10 mouse cellular contexts compared by ENCODE assay signal in the genomic region with DNA sequence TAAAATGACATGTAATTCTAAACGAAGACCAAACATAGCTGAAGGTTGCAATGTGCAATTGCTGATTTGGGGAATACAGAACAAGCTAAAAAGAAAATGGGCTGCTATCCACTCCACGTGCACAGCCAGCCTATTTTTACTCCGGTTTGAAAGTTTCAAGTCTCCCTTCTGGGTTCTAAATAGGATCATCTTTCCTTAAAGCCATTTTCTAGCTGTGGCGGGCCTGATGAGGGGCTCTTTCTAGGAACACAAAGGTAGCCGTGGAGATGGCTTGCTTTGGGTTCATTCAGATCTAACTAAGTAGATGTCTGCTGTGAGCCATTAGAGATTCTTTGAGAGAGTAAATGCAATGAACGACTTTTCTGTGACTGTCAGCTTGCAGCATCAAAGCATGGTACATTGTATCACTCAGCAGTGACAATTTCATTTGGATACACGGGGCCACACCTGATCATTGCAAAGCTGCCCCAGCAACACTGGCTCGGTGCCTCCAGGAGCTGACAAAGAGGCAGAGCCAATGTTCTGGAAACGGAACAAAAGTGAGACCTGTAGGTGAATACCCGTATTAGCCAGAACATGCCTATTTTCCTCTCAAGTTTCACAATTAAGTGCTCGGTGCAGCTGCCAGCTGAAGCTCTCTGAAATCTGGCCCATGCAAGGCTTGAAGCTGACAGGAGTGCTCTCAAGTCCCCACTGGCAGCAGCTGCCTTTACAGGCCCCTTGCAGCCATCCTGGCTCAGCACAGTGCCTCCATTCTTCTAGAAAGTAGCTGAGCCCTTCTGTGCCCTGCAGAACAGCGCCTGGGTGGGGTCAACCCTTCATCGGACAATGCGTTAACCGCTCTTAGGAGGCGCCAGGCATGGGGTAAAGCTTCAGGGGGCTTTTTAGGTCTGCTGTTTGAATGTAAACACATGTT.
DNase-seq lines count a peak whose midpoint lies in the region; ATAC-seq and TF ChIP-seq lines count a peak whose summit lies in the region.
"Had no signal": no experiment of that assay in that cellular context is flagged by ENCODE, and none has a peak within 500 bp of the region (broad histone marks: within the 10 kb centered on the region; RNA-seq: fewer than 3 reads in every experiment).

No protein-coding gene starts in this region.

- ATAC-seq in kidney, postnatal 0 days (replicated peaks; ENCODE audit: low FRiP score, low read depth), result no peak
- ATAC-seq in lung, embryonic 16.5 days (ENCODE audit: low read depth), result peak; percentile 81
- no peak for ATAC-seq in megakaryocyte-erythroid progenitor cell, adult 5-6 weeks (replicated peaks; ENCODE audit: low FRiP score, low TSS enrichment, poor library complexity, severe bottlenecking)
- no peak for ATAC-seq in granulocyte monocyte progenitor cell, adult 5-6 weeks (replicated peaks; ENCODE audit: poor library complexity, severe bottlenecking)

- DNase-seq in kidney, postnatal 0 days (ENCODE audit: low spot score), result peak; percentile 37
- no peak for DNase-seq in kidney, adult 8-10 months
- DNase-seq in forebrain, embryonic 10.5 days (ENCODE audit: extremely low spot score, low spot score), result peak; percentile 50
- peak; percentile 15 to 29 for DNase-seq in heart, postnatal 10 days
- DNase-seq in skeletal muscle tissue, adult 2 months (ENCODE audit: low read depth, low spot score), result peak; percentile 23

- no peak overlapping the region for H3K9ac ChIP-seq in kidney, postnatal 0 days (ENCODE audit: low read depth, low read length)
- peak overlapping the region; percentile 54; the same call in 1 of the 2 replicates for H3K9ac ChIP-seq in lung, embryonic 16.5 days (ENCODE audit: low read length)

- no peak for TF ChIP-seq CTCF in kidney, postnatal 0 days (IDR thresholded peaks at IDR 0.05; ENCODE audit: low read depth)

- intact Hi-C loops in heart, postnatal 10 days (cut with DNase I), result no loop called here

- peak overlapping the region; percentile 54; the same call in 1 of the 2 replicates for H3K27ac ChIP-seq in kidney, postnatal 0 days
- peak overlapping the region; percentile 68 for H3K27ac ChIP-seq in forebrain, embryonic 10.5 days
- peak overlapping the region; percentile 88 for H3K27ac ChIP-seq in lung, embryonic 16.5 days (ENCODE audit: low read length)

- 40% methylated on average over 16 of the region's 16 CpGs for WGBS in kidney, postnatal 0 days
- WGBS in forebrain, embryonic 10.5 days, result 18% methylated on average over 16 of the region's 16 CpGs
- 34% methylated on average over 16 of the region's 16 CpGs for WGBS in lung, embryonic 16.5 days

- H3K27me3 ChIP-seq in kidney, postnatal 0 days (ENCODE audit: insufficient read depth, low read length), result no peaks in the 10 kb centered on the region
- peaks cover 53% of the 10 kb centered on the region for H3K27me3 ChIP-seq in forebrain, embryonic 10.5 days (ENCODE audit: poor library complexity, severe bottlenecking)
- no peaks in the 10 kb centered on the region for H3K27me3 ChIP-seq in lung, embryonic 16.5 days (ENCODE audit: control insufficient read depth, insufficient read depth, low read depth, low read length)
- H3K27me3 ChIP-seq: CH12.LX had no signal

- H3K9me3 ChIP-seq in kidney, postnatal 0 days (replicated peaks; ENCODE audit: low read length), result no peaks in the 10 kb centered on the region
- no peaks in the 10 kb centered on the region for H3K9me3 ChIP-seq in forebrain, embryonic 10.5 days
- no peaks in the 10 kb centered on the region for H3K9me3 ChIP-seq in lung, embryonic 16.5 days (ENCODE audit: control insufficient read depth, low read length)

- no peaks in the 10 kb centered on the region for H3K4me1 ChIP-seq in kidney, postnatal 0 days (replicated peaks; ENCODE audit: insufficient read depth, low read length)
- H3K4me1 ChIP-seq in forebrain, embryonic 10.5 days, result peaks cover 23% of the 10 kb centered on the region
- H3K4me1 ChIP-seq in lung, embryonic 16.5 days (replicated peaks; ENCODE audit: control insufficient read depth, insufficient read depth, low read length), result peaks cover 18% of the 10 kb centered on the region

- H3K36me3 ChIP-seq in kidney, postnatal 0 days (ENCODE audit: insufficient read depth, low read length), result no peaks in the 10 kb centered on the region
- H3K36me3 ChIP-seq in forebrain, embryonic 10.5 days (replicated peaks), result no peaks in the 10 kb centered on the region
- H3K36me3 ChIP-seq in lung, embryonic 16.5 days (ENCODE audit: control insufficient read depth, insufficient read depth, low read length), result no peaks in the 10 kb centered on the region

- H3K4me3 ChIP-seq in kidney, postnatal 0 days (replicated peaks; ENCODE audit: low read depth, low read length), result no peak overlapping the region
- H3K4me3 ChIP-seq in forebrain, embryonic 10.5 days, result no peak overlapping the region
- no peak overlapping the region for H3K4me3 ChIP-seq in lung, embryonic 16.5 days (ENCODE audit: low read length)
- H3K4me3 ChIP-seq: myocyte had no signal

- H3K4me2 ChIP-seq in kidney, postnatal 0 days (ENCODE audit: low read length), result no peak overlapping the region
- H3K4me2 ChIP-seq in lung, embryonic 16.5 days (ENCODE audit: low read depth, low read length), result peak overlapping the region; percentile 14; the same call in 1 of the 2 replicates

Comparison
In these comparisons a context has a peak if more than half of its experiments do, and no peak if none do; other contexts are left out.
1. DNase-seq: peak in kidney, postnatal 0 days (single experiment), forebrain, embryonic 10.5 days (single experiment), heart, postnatal 10 days (2 of 2) and skeletal muscle tissue, adult 2 months (single experiment); none in kidney, adult 8-10 months (0 of 2).
2. Peak in every context shown above with its lines, with median percentiles within 50 percentile points of each other: H3K27ac ChIP-seq.